Mouse (Mus musculus): ENCODE measurements around the gene Tnfsf13.

The Tnfsf13 gene

GRCm38 (mm10) chr11:69680136-69680855 lies 5.3 kb downstream of the Tnfsf13 start:
- no peak for DNase-seq

- DNase-seq: no peak
Observed at GRCm38 (mm10) chr11:69679144-69679543, 6.4 kb downstream of the Tnfsf13 start.

- peak; percentile 100 for DNase-seq
Observed at GRCm38 (mm10) chr11:69672211-69672706, 13.3 kb downstream of the Tnfsf13 start, which contains the start of gene Eif4a1. Gene Eif4a1, minus strand, starts transcription at chr11:69672423.

- DNase-seq: no peak
Observed at GRCm38 (mm10) chr11:69671726-69672124, 13.9 kb downstream of the Tnfsf13 start.

- DNase-seq: peak; percentile 96 to 98
Observed at GRCm38 (mm10) chr11:69670786-69671725, 14.5 kb downstream of the Tnfsf13 start.

- no peak for DNase-seq
Observed at GRCm38 (mm10) chr11:69666665-69667005, 18.9 kb downstream of the Tnfsf13 start.

- peak; percentile 76 to 79 for DNase-seq
Observed at GRCm38 (mm10) chr11:69665961-69666664, 19.5 kb downstream of the Tnfsf13 start, which contains the start of gene Cd68. Gene Cd68, minus strand, starts transcription at chr11:69666153.

- peak; percentile 16 to 26 for DNase-seq
Observed at GRCm38 (mm10) chr11:69665457-69665960, 20.1 kb downstream of the Tnfsf13 start.

GRCm38 (mm10) chr11:69664841-69665240 lies 20.7 kb downstream of the Tnfsf13 start:
- no peak for DNase-seq

GRCm38 (mm10) chr11:69663795-69664194 lies 21.8 kb downstream of the Tnfsf13 start:
- DNase-seq: peak; percentile 14 to 32

GRCm38 (mm10) chr11:69662967-69663671 lies 22.5 kb downstream of the Tnfsf13 start:
- no peak for DNase-seq

GRCm38 (mm10) chr11:69662213-69662966 lies 23.2 kb downstream of the Tnfsf13 start, which contains the start of gene Mpdu1:
Gene Mpdu1, minus strand, starts transcription at chr11:69662642.
- DNase-seq: peak; percentile 97 to 99

GRCm38 (mm10) chr11:69661221-69661881 lies 24.2 kb downstream of the Tnfsf13 start:
- DNase-seq: no peak

- peak in 1 of 2 experiments; percentile 24 for DNase-seq
Observed at GRCm38 (mm10) chr11:69657462-69657881, 28.1 kb downstream of the Tnfsf13 start.

- DNase-seq: peak in 1 of 2 experiments; percentile 66
Observed at GRCm38 (mm10) chr11:69656617-69657461, 28.7 kb downstream of the Tnfsf13 start.

- DNase-seq: peak in 1 of 2 experiments; percentile 24
Observed at GRCm38 (mm10) chr11:69656065-69656455, 29.5 kb downstream of the Tnfsf13 start.

- peak; percentile 80 for DNase-seq
Observed at GRCm38 (mm10) chr11:69655264-69656064, 30.1 kb downstream of the Tnfsf13 start, which contains the start of gene Sox15. Gene Sox15, plus strand, starts transcription at chr11:69655314.

GRCm38 (mm10) chr11:69654760-69655159 lies 30.8 kb downstream of the Tnfsf13 start:
- peak; percentile 17 to 37 for DNase-seq

Data from lung, postnatal 4 days (tissue).